Mouse (Mus musculus): ENCODE measurements around the gene Abl1. TPM values are rescaled to one million over a fixed set of nuclear protein-coding genes. Genes with fewer than 3 reads are reported as not detected.
A peak's percentile ranks its signal among the peaks of the same experiment; 100 is the strongest.

The Abl1 gene
- polyA plus RNA-seq, 1 experiment, result 44.8 TPM

- Histone ChIP-seq H3K4me1 (ENCODE audit: control insufficient read depth, insufficient read depth, low read length) (peaks cover 7% of the 10 kb centered on the region), H3K27me3 (ENCODE audit: control insufficient read depth, insufficient read depth, low read length, poor library complexity, severe bottlenecking) (no peaks in the 10 kb centered on the region), H3K27ac (ENCODE audit: insufficient read depth, low read length) (no peak overlapping the region), H3K9ac (ENCODE audit: low read depth, poor library complexity, severe bottlenecking) (no peak overlapping the region), H3K4me3 (ENCODE audit: low read depth, low read length) (no peak overlapping the region), H3K36me3 (ENCODE audit: control insufficient read depth, insufficient read depth, low read length, poor library complexity, severe bottlenecking) (no peaks in the 10 kb centered on the region), H3K9me3 (replicated peaks; ENCODE audit: control insufficient read depth, insufficient read depth, low read length, poor library complexity, severe bottlenecking) (no peaks in the 10 kb centered on the region)
- TF ChIP-seq CTCF (IDR thresholded peaks at IDR 0.05; ENCODE audit: low read depth, low read length) (no peak), EP300 (IDR thresholded peaks at IDR 0.05; ENCODE audit: insufficient read depth, low read depth, low read length) (no peak), POLR2A (IDR thresholded peaks at IDR 0.05; ENCODE audit: insufficient read depth, low read length) (no peak)
These were observed 82.7 kb downstream of the Abl1 start for GRCm38 (mm10) chr2:31770781-31771441.

- Histone ChIP-seq H3K27ac (ENCODE audit: insufficient read depth, low read length) (no peak overlapping the region), H3K9ac (ENCODE audit: low read depth, poor library complexity, severe bottlenecking) (no peak overlapping the region), H3K4me3 (ENCODE audit: low read depth, low read length) (no peak overlapping the region), H3K27me3 (ENCODE audit: control insufficient read depth, insufficient read depth, low read length, poor library complexity, severe bottlenecking) (no peaks in the 10 kb centered on the region), H3K9me3 (replicated peaks; ENCODE audit: control insufficient read depth, insufficient read depth, low read length, poor library complexity, severe bottlenecking) (no peaks in the 10 kb centered on the region), H3K4me1 (ENCODE audit: control insufficient read depth, insufficient read depth, low read length) (peaks cover 5% of the 10 kb centered on the region), H3K36me3 (ENCODE audit: control insufficient read depth, insufficient read depth, low read length, poor library complexity, severe bottlenecking) (peaks cover 4% of the 10 kb centered on the region; the same call in 1 of the 2 replicates)
- TF ChIP-seq EP300 (IDR thresholded peaks at IDR 0.05; ENCODE audit: insufficient read depth, low read depth, low read length), result no peak
- TF ChIP-seq POLR2A (IDR thresholded peaks at IDR 0.05; ENCODE audit: insufficient read depth, low read length), result no peak
These were observed 88.3 kb downstream of the Abl1 start for GRCm38 (mm10) chr2:31776479-31776878.

GRCm38 (mm10) chr2:31779258-31779657 is 91.1 kb downstream of the Abl1 start:
- H3K9me3 ChIP-seq (replicated peaks; ENCODE audit: control insufficient read depth, insufficient read depth, low read length, poor library complexity, severe bottlenecking), result no peaks in the 10 kb centered on the region
- TF ChIP-seq POLR2A (IDR thresholded peaks at IDR 0.05; ENCODE audit: insufficient read depth, low read length), result no peak
- no peak for TF ChIP-seq EP300 (IDR thresholded peaks at IDR 0.05; ENCODE audit: insufficient read depth, low read depth, low read length)
- no peak for TF ChIP-seq CTCF (IDR thresholded peaks at IDR 0.05; ENCODE audit: low read depth, low read length)
- no peak overlapping the region for H3K4me3 ChIP-seq (ENCODE audit: low read depth, low read length)
- no peak overlapping the region for H3K9ac ChIP-seq (ENCODE audit: low read depth, poor library complexity, severe bottlenecking)
- no peak overlapping the region for H3K27ac ChIP-seq (ENCODE audit: insufficient read depth, low read length)
- H3K36me3 ChIP-seq (ENCODE audit: control insufficient read depth, insufficient read depth, low read length, poor library complexity, severe bottlenecking), result peaks cover 4% of the 10 kb centered on the region; the same call in 1 of the 2 replicates
- H3K27me3 ChIP-seq (ENCODE audit: control insufficient read depth, insufficient read depth, low read length, poor library complexity, severe bottlenecking), result no peaks in the 10 kb centered on the region
- peaks cover 4% of the 10 kb centered on the region for H3K4me1 ChIP-seq (ENCODE audit: control insufficient read depth, insufficient read depth, low read length)

GRCm38 (mm10) chr2:31782958-31783602 is 94.9 kb downstream of the Abl1 start:
- Histone ChIP-seq H3K9ac (ENCODE audit: low read depth, poor library complexity, severe bottlenecking) (no peak overlapping the region), H3K27me3 (ENCODE audit: control insufficient read depth, insufficient read depth, low read length, poor library complexity, severe bottlenecking) (no peaks in the 10 kb centered on the region), H3K36me3 (ENCODE audit: control insufficient read depth, insufficient read depth, low read length, poor library complexity, severe bottlenecking) (peaks cover 4% of the 10 kb centered on the region; the same call in 1 of the 2 replicates), H3K27ac (ENCODE audit: insufficient read depth, low read length) (no peak overlapping the region), H3K4me1 (ENCODE audit: control insufficient read depth, insufficient read depth, low read length) (peaks cover 4% of the 10 kb centered on the region), H3K9me3 (replicated peaks; ENCODE audit: control insufficient read depth, insufficient read depth, low read length, poor library complexity, severe bottlenecking) (no peaks in the 10 kb centered on the region), H3K4me3 (ENCODE audit: low read depth, low read length) (no peak overlapping the region)
- no peak for TF ChIP-seq CTCF (IDR thresholded peaks at IDR 0.05; ENCODE audit: low read depth, low read length)
- TF ChIP-seq POLR2A (IDR thresholded peaks at IDR 0.05; ENCODE audit: insufficient read depth, low read length), result no peak
- no peak for TF ChIP-seq EP300 (IDR thresholded peaks at IDR 0.05; ENCODE audit: insufficient read depth, low read depth, low read length)

GRCm38 (mm10) chr2:31785074-31785473 is 96.9 kb downstream of the Abl1 start:
- H3K9me3 ChIP-seq (replicated peaks; ENCODE audit: control insufficient read depth, insufficient read depth, low read length, poor library complexity, severe bottlenecking), result no peaks in the 10 kb centered on the region
- peaks cover 4% of the 10 kb centered on the region; the same call in 1 of the 2 replicates for H3K36me3 ChIP-seq (ENCODE audit: control insufficient read depth, insufficient read depth, low read length, poor library complexity, severe bottlenecking)
- no peak for TF ChIP-seq EP300 (IDR thresholded peaks at IDR 0.05; ENCODE audit: insufficient read depth, low read depth, low read length)
- peak; percentile 62 for TF ChIP-seq CTCF (IDR thresholded peaks at IDR 0.05; ENCODE audit: low read depth, low read length)
- TF ChIP-seq POLR2A (IDR thresholded peaks at IDR 0.05; ENCODE audit: insufficient read depth, low read length), result no peak

GRCm38 (mm10) chr2:31787029-31787428 is 98.9 kb downstream of the Abl1 start:
- H3K4me3 ChIP-seq (ENCODE audit: low read depth, low read length), result no peak overlapping the region
- H3K36me3 ChIP-seq (ENCODE audit: control insufficient read depth, insufficient read depth, low read length, poor library complexity, severe bottlenecking), result peaks cover 4% of the 10 kb centered on the region; the same call in 1 of the 2 replicates
- no peaks in the 10 kb centered on the region for H3K4me1 ChIP-seq (ENCODE audit: control insufficient read depth, insufficient read depth, low read length)
- H3K27ac ChIP-seq (ENCODE audit: insufficient read depth, low read length), result no peak overlapping the region
- H3K27me3 ChIP-seq (ENCODE audit: control insufficient read depth, insufficient read depth, low read length, poor library complexity, severe bottlenecking), result no peaks in the 10 kb centered on the region
- no peak overlapping the region for H3K9ac ChIP-seq (ENCODE audit: low read depth, poor library complexity, severe bottlenecking)
- no peak for TF ChIP-seq EP300 (IDR thresholded peaks at IDR 0.05; ENCODE audit: insufficient read depth, low read depth, low read length)
- TF ChIP-seq CTCF (IDR thresholded peaks at IDR 0.05; ENCODE audit: low read depth, low read length), result peak; percentile 96
- no peaks in the 10 kb centered on the region for H3K9me3 ChIP-seq (replicated peaks; ENCODE audit: control insufficient read depth, insufficient read depth, low read length, poor library complexity, severe bottlenecking)

More at GRCm38 (mm10) chr2:31785074-31785473, 96.9 kb downstream of the Abl1 start:
- Histone ChIP-seq H3K27ac (ENCODE audit: insufficient read depth, low read length) (no peak overlapping the region), H3K4me1 (ENCODE audit: control insufficient read depth, insufficient read depth, low read length) (no peaks in the 10 kb centered on the region), H3K9ac (ENCODE audit: low read depth, poor library complexity, severe bottlenecking) (no peak overlapping the region), H3K4me3 (ENCODE audit: low read depth, low read length) (no peak overlapping the region), H3K27me3 (ENCODE audit: control insufficient read depth, insufficient read depth, low read length, poor library complexity, severe bottlenecking) (no peaks in the 10 kb centered on the region)

Measured in ES-Bruce4 (cell line).